Mouse (Mus musculus): Measurements from ENCODE around the gene Sftpd. TPM values are rescaled to one million over a fixed set of nuclear protein-coding genes. Genes with fewer than 3 reads are reported as not detected.

The Sftpd gene
- polyA plus RNA-seq, 1 experiment from 2014 or later: 0.17 TPM

DNA sequence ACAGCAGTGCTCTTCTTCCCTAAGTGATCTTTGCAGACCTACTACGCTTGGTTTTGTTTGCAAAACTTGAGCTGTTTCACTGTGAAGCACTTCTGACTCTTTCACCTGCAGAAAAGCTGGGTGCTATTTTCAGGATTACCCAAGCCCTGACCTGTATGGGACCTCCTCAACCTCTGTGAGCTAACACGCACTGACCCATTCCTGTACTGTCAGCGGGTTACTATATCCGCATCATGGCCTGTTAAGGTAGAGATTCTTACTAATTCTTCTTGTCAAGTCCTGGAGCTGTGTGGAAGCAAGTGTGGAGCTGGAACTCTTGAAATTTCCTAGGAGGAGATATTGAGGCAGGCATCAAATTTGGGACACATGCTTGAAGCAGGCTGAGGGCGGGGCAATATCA lies 60.3 kb downstream of the Sftpd start:
- Histone ChIP-seq H3K4me1 (ENCODE audit: control insufficient read depth, low read depth, low read length) (no peaks in the 10 kb centered on the region), H3K36me3 (ENCODE audit: control insufficient read depth, insufficient read depth) (no peaks in the 10 kb centered on the region), H3K9me3 (replicated peaks; ENCODE audit: control insufficient read depth, low read length) (no peaks in the 10 kb centered on the region), H3K4me3 (ENCODE audit: low read depth, low read length) (no peak overlapping the region), H3K4me2 (ENCODE audit: low read depth, low read length) (no peak overlapping the region), H3K27me3 (ENCODE audit: control insufficient read depth, insufficient read depth, low read depth, low read length) (no peaks in the 10 kb centered on the region), H3K27ac (ENCODE audit: low read length) (no peak overlapping the region), H3K9ac (ENCODE audit: low read depth, low read length) (no peak overlapping the region)
- 67% methylated on average over 5 of the region's 5 CpGs for WGBS (ENCODE audit: insufficient replicate concordance)
- ATAC-seq (ENCODE audit: low read depth): no peak

Other genes with a start within 250 kb of the Sftpd start
- gene Tspan14, start 218.3 kb downstream of the Sftpd start, polyA plus RNA-seq (2015; fragmentation: Nextera tagmentation; extraction: Ambion mirVana): 29.1 and 30.0 TPM in 2 replicates
- gene Fam213a, start 171.4 kb downstream of the Sftpd start, polyA plus RNA-seq (2015; fragmentation: Nextera tagmentation; extraction: Ambion mirVana): 92.7 and 96.5 TPM in 2 replicates
- not detected in 2 replicates for gene Dydc2, start 115.9 kb downstream of the Sftpd start, polyA plus RNA-seq (2015; fragmentation: Nextera tagmentation; extraction: Ambion mirVana)
- gene Dydc1, start 112.2 kb downstream of the Sftpd start, polyA plus RNA-seq (2015; fragmentation: Nextera tagmentation; extraction: Ambion mirVana): not detected in 2 replicates
- 111 and 144 TPM in 2 replicates for gene Mat1a, start 80.1 kb downstream of the Sftpd start, polyA plus RNA-seq (2015; fragmentation: Nextera tagmentation; extraction: Ambion mirVana)
- gene Sftpa1, start 53.4 kb downstream of the Sftpd start, polyA plus RNA-seq (2015; fragmentation: Nextera tagmentation; extraction: Ambion mirVana): 0.11 and 0.21 TPM in 2 replicates
- 34.3 and 36.5 TPM in 2 replicates for gene Mbl1, start 33.7 kb downstream of the Sftpd start, polyA plus RNA-seq (2015; fragmentation: Nextera tagmentation; extraction: Ambion mirVana)
- gene Gm2832, start 93.7 kb upstream of the Sftpd start, polyA plus RNA-seq (2015; fragmentation: Nextera tagmentation; extraction: Ambion mirVana): not detected in 2 replicates
- not detected in 2 replicates for gene Gm5798, start 163.5 kb upstream of the Sftpd start, polyA plus RNA-seq (2015; fragmentation: Nextera tagmentation; extraction: Ambion mirVana)
- gene Gm7945, start 201.2 kb upstream of the Sftpd start, polyA plus RNA-seq (2015; fragmentation: Nextera tagmentation; extraction: Ambion mirVana): not detected in 2 replicates
- not detected in 2 replicates for gene Gm6482, start 223.1 kb upstream of the Sftpd start, polyA plus RNA-seq (2015; fragmentation: Nextera tagmentation; extraction: Ambion mirVana)

Measured in liver, embryonic 16.5 days (tissue).